Mouse (Mus musculus): Measurements from ENCODE around the gene Mrpl24. TPM values are rescaled to one million over a fixed set of nuclear protein-coding genes. Genes with fewer than 3 reads are reported as not detected.
"Not testable (repeated sequence)": the region's sequence is repeated elsewhere in the genome, so short reads cannot be mapped to it uniquely, and the experiment has no call there.

Mrpl24 gene
- polyA plus RNA-seq, 1 experiment from 2014 or later: 51.0 TPM

DNA sequence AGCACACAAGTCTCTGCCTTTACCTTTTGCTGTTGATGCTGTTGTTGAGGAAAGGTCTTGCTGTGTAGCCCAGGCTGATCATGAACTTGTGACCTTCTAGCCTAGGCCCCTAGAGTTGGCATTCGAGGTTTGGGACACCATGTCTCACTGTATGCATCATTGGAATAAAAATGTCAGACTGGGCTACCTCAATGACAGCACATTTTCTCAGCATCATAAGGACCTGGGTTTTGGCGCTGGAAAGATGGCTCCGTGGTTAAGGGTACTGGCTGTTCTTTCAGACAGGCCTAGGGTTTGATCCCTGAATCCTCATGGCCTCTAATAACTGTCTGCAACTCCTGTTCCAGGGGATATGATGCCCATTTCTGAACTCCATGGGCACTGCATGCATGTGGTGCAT lies 19.5 kb upstream of the Mrpl24 start:
- no peak for ATAC-seq (ENCODE audit: low FRiP score)
- no peaks in the 10 kb centered on the region for H3K36me3 ChIP-seq
- 85% methylated on average over 3 of the region's 3 CpGs for WGBS
- no peak overlapping the region for H3K27ac ChIP-seq (replicated peaks)
- H3K4me1 ChIP-seq: no peaks in the 10 kb centered on the region
- H3K9ac ChIP-seq (replicated peaks): no peak overlapping the region
- H3K4me2 ChIP-seq: no peak overlapping the region
- no peaks in the 10 kb centered on the region for H3K9me3 ChIP-seq (replicated peaks)
- H3K27me3 ChIP-seq (replicated peaks): no peaks in the 10 kb centered on the region
- no peak overlapping the region for H3K4me3 ChIP-seq (replicated peaks)

DNA sequence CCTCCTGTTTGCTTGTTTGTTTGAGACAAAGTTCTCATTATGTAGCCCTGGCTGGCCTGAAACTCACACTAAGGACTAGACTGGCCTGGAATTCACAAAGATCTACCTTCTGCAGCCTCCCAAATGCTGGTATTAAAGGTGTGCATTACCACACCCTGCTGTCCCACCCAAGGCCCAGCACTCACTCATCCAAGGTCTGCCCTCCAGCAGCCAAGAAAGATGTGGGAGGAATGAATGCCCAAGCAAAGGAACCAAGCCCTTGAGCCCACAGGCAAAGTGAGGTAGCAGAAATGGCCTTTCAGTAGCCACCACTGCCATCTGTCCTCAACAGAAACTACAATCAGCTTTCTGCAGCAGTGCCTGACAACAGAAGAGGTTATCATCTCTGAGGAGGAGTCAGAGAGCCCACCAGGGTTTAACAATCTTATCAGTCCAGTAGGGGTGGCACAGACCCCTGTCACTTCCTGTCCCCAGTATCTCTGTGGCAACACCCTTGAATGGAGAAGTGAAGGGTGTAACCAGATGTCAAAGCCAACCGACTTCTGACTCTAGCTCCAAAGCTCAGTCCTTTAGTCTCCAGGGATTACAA lies 18.2 kb upstream of the Mrpl24 start:
- Histone ChIP-seq H3K9ac (replicated peaks) (no peak overlapping the region), H3K4me2 (no peak overlapping the region), H3K27ac (replicated peaks) (no peak overlapping the region), H3K9me3 (replicated peaks) (no peaks in the 10 kb centered on the region), H3K4me1 (no peaks in the 10 kb centered on the region), H3K27me3 (replicated peaks) (no peaks in the 10 kb centered on the region), H3K4me3 (replicated peaks) (no peak overlapping the region), H3K36me3 (no peaks in the 10 kb centered on the region)
- WGBS: 73% methylated on average over 1 of the region's 1 CpGs
- ATAC-seq (ENCODE audit: low FRiP score): no peak

DNA sequence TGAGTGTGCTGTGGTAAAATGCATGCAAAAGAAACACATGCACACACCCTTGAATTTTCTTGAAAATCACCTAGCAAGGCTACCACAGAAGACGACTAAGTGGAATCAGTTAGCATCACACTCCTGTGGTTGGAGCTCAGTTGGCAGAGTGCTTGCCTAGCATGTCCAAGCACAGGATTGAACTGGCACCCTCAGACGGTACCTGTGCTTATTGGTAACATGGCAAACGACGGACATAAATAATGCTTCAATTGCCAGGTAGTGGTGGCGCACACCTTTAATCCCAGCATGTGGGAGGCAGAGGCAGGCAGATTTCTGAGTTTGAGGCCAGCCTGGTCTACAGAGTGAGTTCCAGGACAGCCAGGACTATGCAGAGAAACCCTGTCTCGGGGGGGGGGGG lies 17.3 kb upstream of the Mrpl24 start:
- not testable (repeated sequence) for H3K4me1 ChIP-seq; H3K27me3 ChIP-seq (replicated peaks); H3K9me3 ChIP-seq (replicated peaks); H3K36me3 ChIP-seq; ATAC-seq (ENCODE audit: low FRiP score); H3K27ac ChIP-seq (replicated peaks); H3K4me3 ChIP-seq (replicated peaks); H3K4me2 ChIP-seq; H3K9ac ChIP-seq (replicated peaks)
- 89% methylated on average over 5 of the region's 6 CpGs for WGBS

DNA sequence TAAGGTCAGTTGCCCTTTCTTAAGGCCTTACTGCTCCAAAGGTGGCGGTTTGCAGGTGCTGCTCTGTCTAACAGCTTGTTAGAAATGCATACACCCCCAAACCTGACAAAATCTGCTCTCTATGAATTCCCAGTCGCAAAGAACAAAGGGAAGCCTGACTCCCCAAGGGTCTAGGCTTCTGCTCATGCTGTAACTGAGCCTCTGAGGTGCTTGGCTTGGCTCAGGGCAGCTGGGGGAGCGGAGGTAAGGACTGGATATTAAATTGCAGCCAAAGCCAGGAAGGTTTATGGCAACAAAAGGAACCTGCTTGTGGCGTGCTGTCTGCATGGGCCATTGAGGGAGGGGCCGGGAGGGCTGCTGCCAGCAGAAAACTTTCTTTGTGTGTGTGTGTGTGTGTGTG lies 15.5 kb upstream of the Mrpl24 start:
- Histone ChIP-seq H3K27me3 (replicated peaks) (no peaks in the 10 kb centered on the region), H3K36me3 (no peaks in the 10 kb centered on the region), H3K4me2 (no peak overlapping the region), H3K9ac (replicated peaks) (no peak overlapping the region), H3K9me3 (replicated peaks) (no peaks in the 10 kb centered on the region), H3K4me3 (replicated peaks) (no peak overlapping the region), H3K4me1 (peaks cover 18% of the 10 kb centered on the region), H3K27ac (replicated peaks) (no peak overlapping the region)
- 58% methylated on average over 5 of the region's 5 CpGs for WGBS
- no peak for ATAC-seq (ENCODE audit: low FRiP score)

DNA sequence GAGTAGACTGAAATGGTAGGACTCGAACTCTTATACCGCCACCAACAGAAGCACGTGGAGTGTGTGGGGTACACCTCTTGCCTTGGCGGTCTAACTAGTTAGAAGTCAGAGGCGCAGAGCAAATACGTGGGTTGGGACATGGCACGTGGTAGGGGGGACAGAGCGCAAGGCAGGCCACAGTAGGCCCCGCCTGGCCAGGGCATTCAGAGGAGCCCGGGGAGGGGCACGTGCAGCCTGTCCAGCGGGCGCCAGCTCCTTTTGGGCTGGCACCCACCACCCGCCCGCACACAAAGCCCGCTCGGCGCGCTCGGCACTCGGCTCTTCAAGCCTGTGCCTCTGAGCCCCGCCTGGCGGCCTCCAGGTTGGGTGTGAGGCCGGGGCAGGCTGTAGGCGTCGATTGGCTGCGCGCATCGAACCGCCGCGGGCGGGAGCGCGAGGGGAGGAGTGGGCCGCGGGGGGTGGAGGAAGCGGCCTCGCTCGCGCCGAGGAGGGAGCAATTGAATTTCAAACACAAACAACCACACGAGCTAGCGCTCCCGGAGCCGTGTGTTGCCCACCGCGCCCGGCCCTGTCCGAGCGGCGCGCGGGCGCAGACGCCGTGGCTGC lies 13.3 kb upstream of the Mrpl24 start, which contains the start of gene Hdgf:
Gene Hdgf, plus strand, starts transcription at position 442 of the 606 bp plus-strand sequence.
- Histone ChIP-seq H3K4me1 (peaks cover 40% of the 10 kb centered on the region), H3K4me3 (replicated peaks) (peak within 1 kb of the TSS; percentile 97), H3K4me2 (peak within 1 kb of the TSS; percentile 96), H3K27ac (replicated peaks) (peak within 1 kb of the TSS; percentile 96), H3K9ac (replicated peaks) (peak within 1 kb of the TSS; percentile 91), H3K27me3 (replicated peaks) (no peaks in the 10 kb centered on the region), H3K36me3 (no peaks in the 10 kb centered on the region), H3K9me3 (replicated peaks) (no peaks in the 10 kb centered on the region)
- under 1% methylated on average over 53 of the region's 57 CpGs for WGBS
- peak; percentile 94 for ATAC-seq (ENCODE audit: low FRiP score)

DNA sequence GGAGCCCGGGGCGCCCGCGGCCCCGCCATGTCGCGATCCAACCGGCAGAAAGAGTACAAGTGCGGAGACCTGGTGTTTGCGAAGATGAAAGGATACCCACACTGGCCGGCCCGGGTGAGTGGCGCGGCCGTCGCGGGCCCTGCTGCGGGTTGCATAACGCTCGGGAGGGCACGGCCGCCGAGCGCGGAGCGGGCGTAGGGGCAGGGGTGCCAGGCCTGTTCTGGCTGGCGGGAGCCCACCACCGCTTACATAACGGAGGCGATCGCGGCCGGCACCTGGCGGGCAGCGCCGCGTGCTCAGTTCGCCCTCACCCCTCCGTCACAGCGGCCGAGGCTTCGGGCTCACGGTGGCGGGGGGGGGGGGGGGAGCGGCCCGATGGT lies 12.7 kb upstream of the Mrpl24 start:
- ATAC-seq (ENCODE audit: low FRiP score): peak; percentile 60

DNA sequence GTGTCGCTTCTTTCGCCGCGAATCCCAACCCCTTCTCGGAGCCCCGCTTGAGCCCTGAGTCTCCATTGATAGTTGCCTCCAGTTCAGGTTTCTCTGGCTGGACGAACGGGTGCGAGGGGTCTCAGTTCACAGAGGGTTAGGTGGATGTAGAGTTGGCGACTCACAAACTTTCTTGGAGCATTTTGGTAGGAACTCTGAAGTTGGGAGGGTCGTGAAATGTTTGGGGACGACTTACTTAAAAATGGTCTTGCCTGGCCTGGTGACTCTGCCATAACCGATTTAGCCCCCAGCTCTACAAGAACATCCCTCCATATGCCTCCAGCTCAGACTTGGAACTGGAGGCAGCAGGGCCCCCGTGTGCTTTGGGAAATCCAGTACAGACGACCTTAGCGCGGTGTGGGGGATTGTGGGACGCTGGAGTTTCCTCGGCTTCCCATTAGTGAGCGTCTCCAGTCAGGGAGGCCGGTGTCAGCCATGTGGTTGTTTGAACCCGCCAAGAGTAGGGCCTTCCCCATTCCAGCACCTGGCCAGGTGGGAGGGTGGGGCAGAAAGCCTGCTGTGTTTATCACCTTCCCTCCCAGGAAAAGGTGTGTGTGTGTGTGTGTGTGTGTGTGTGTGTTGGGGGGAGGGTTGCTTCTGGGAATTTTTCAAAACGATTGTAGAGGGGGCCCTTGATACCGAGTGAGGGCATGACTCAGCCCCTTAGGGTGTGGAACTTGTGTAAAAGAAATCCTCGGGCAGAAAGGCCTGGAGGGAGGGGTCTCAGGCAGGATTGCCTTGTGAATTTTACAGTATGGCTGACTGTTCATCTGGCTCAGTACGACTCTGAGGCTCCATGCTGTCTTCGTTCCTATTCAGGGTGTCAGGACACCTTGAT lies 12.1 kb upstream of the Mrpl24 start:
- peak overlapping the region; percentile 96 for H3K4me2 ChIP-seq
- no peaks in the 10 kb centered on the region for H3K9me3 ChIP-seq (replicated peaks)
- ATAC-seq (ENCODE audit: low FRiP score): no peak
- H3K27ac ChIP-seq (replicated peaks): peak overlapping the region; percentile 96
- peaks cover 46% of the 10 kb centered on the region for H3K4me1 ChIP-seq
- H3K27me3 ChIP-seq (replicated peaks): no peaks in the 10 kb centered on the region
- under 1% methylated on average over 27 of the region's 27 CpGs for WGBS
- peak overlapping the region; percentile 97 for H3K4me3 ChIP-seq (replicated peaks)
- H3K36me3 ChIP-seq: no peaks in the 10 kb centered on the region
- peak overlapping the region; percentile 91 for H3K9ac ChIP-seq (replicated peaks)

More for the DNA sequence above, 12.7 kb upstream of the Mrpl24 start:
- Histone ChIP-seq H3K27me3 (replicated peaks) (no peaks in the 10 kb centered on the region), H3K4me1 (peaks cover 44% of the 10 kb centered on the region), H3K27ac (replicated peaks) (peak overlapping the region; percentile 96), H3K4me3 (replicated peaks) (peak overlapping the region; percentile 97), H3K36me3 (no peaks in the 10 kb centered on the region), H3K9ac (replicated peaks) (peak overlapping the region; percentile 91), H3K9me3 (replicated peaks) (no peaks in the 10 kb centered on the region), H3K4me2 (peak overlapping the region; percentile 96)
- under 1% methylated on average over 44 of the region's 47 CpGs for WGBS

DNA sequence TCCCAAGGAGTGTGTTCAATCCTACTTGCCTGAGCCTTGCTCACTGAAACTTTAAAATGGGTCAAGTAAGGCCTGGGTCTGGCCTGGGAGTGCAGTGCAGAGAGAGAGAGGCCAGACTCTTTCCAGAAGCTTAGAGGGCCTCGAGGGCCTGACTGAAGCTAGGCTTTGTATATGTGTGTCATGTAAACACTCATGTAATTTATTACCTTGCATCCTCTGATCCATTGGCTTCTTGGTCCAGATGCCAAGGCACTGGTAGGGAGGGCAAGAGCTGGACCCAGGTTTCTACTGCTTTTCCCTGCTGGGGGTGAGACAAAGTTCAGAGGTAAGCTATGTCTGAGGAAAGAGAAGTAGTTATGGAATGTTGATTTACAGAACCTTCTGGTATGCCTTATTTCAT lies 11.4 kb upstream of the Mrpl24 start:
- no peak for ATAC-seq (ENCODE audit: low FRiP score)
- peak overlapping the region; percentile 96 for H3K4me2 ChIP-seq
- peak overlapping the region; percentile 97 for H3K4me3 ChIP-seq (replicated peaks)
- H3K36me3 ChIP-seq: no peaks in the 10 kb centered on the region
- H3K9me3 ChIP-seq (replicated peaks): no peaks in the 10 kb centered on the region
- H3K27me3 ChIP-seq (replicated peaks): no peaks in the 10 kb centered on the region
- peaks cover 46% of the 10 kb centered on the region for H3K4me1 ChIP-seq
- H3K9ac ChIP-seq (replicated peaks): peak overlapping the region; percentile 91
- 6% methylated on average over 1 of the region's 1 CpGs for WGBS
- H3K27ac ChIP-seq (replicated peaks): peak overlapping the region; percentile 96; the same call in 1 of the 2 replicates

DNA sequence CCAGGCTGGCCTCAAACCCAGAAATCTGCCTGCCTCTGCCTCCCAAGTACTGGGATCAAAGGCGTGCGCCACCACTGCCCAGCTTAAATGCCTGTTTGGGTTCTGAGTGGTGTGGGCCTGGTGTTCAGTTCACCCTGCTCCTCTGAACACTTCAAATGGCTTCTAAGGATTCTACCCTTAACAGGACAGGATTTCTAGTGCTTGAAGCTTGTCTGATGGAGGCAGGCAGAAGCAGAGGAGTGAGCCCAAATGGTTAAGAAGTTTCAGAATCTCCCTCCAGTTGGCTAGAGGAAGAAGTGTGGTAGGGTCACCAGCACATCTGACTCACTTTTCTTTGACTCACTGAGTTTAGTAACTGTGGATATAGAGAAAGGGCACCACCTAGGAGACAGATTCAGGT lies 9.9 kb upstream of the Mrpl24 start:
- no peak overlapping the region for H3K4me3 ChIP-seq (replicated peaks)
- H3K4me1 ChIP-seq: peaks cover 46% of the 10 kb centered on the region
- WGBS: 93% methylated on average over 2 of the region's 2 CpGs
- no peaks in the 10 kb centered on the region for H3K27me3 ChIP-seq (replicated peaks)
- H3K36me3 ChIP-seq: peaks cover 11% of the 10 kb centered on the region
- H3K9me3 ChIP-seq (replicated peaks): no peaks in the 10 kb centered on the region
- 0 out of 2 replicates have a peak overlapping the region, but pooled peaks have one; percentile 84 for H3K27ac ChIP-seq (replicated peaks)
- H3K4me2 ChIP-seq: peak overlapping the region; percentile 64
- ATAC-seq (ENCODE audit: low FRiP score): no peak
- no peak overlapping the region for H3K9ac ChIP-seq (replicated peaks)

DNA sequence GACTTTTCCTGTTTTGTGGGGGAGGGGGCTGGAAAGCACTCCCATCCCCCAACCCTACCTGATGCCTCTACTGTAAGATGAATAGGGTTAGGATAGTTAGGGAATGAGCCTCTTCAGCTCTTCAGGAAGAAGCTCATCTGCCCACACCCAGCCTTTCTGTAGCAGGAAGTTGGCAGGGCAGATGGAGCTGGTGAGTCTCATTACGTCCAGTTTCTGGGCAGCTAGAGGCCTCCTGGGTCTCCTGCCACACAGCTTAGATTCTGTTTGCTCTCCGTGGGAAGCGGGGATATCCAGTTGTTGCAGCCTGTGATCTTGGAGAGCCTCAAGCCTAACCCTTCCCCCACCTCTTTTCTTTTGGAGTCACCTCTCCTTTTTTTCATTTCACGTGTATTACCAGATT lies 9.4 kb upstream of the Mrpl24 start:
- H3K4me3 ChIP-seq (replicated peaks): peak overlapping the region; percentile 42
- peaks cover 16% of the 10 kb centered on the region for H3K36me3 ChIP-seq
- no peaks in the 10 kb centered on the region for H3K9me3 ChIP-seq (replicated peaks)
- no peaks in the 10 kb centered on the region for H3K27me3 ChIP-seq (replicated peaks)
- peak overlapping the region; percentile 84 for H3K27ac ChIP-seq (replicated peaks)
- WGBS: 17% methylated on average over 4 of the region's 4 CpGs
- H3K4me1 ChIP-seq: peaks cover 46% of the 10 kb centered on the region
- no peak for ATAC-seq (ENCODE audit: low FRiP score)
- peak overlapping the region; percentile 51; the same call in 1 of the 2 replicates for H3K9ac ChIP-seq (replicated peaks)
- peak overlapping the region; percentile 64 for H3K4me2 ChIP-seq

DNA sequence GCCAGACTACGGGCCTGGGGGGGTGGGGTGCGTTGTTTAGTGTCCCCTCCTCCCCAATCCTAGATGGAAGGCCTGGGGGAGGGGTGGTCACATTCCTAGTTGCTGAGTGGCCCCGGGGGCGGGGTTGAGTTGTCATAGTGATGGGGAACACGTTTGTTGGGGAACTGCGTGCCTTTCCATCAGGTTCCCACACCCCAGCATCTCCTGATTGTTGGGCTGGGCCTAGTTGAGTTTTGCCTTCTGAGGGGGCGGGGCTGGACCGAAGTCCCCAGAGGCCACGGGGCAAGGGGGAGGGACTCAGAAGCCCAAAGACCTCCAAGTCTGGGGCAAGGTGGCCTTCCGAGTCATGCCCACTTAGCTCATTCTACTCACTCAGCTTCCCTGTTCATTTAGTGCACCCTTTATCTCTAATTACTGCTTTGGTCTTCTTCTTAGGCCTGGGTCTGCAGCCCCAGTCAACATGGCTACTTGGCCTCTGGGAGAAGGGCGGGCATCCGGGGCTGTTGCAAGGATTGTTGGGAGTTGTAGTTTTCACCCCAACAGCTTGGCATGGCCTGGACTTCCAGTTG lies 8.6 kb upstream of the Mrpl24 start:
- ATAC-seq (ENCODE audit: low FRiP score): no peak
- Histone ChIP-seq H3K4me2 (peak overlapping the region; percentile 64), H3K9ac (replicated peaks) (peak overlapping the region; percentile 51), H3K4me3 (replicated peaks) (peak overlapping the region; percentile 42), H3K4me1 (peaks cover 46% of the 10 kb centered on the region), H3K27me3 (replicated peaks) (no peaks in the 10 kb centered on the region), H3K27ac (replicated peaks) (peak overlapping the region; percentile 84), H3K9me3 (replicated peaks) (no peaks in the 10 kb centered on the region), H3K36me3 (peaks cover 23% of the 10 kb centered on the region)
- WGBS: 7% methylated on average over 12 of the region's 12 CpGs

Data from neural tube, embryonic 15.5 days (tissue).